8 mouse cellular contexts compared by ENCODE assay signal in genomic region chr13:24638371-24639214, GRCm38 (mm10). TPM values are rescaled to one million over a fixed set of nuclear protein-coding genes. Genes with fewer than 3 reads are reported as not detected.
DNase-seq lines count a peak whose midpoint lies in the region; ATAC-seq and TF ChIP-seq lines count a peak whose summit lies in the region.

No protein-coding gene starts in this region.

- peak overlapping the region; percentile 71 for H3K4me3 ChIP-seq in bone marrow, adult 2 months (replicated peaks; ENCODE audit: control insufficient read depth, low read depth, low read length)
- peak overlapping the region; percentile 57 for H3K4me3 ChIP-seq in intestine, embryonic 15.5 days (replicated peaks)
- peak overlapping the region; percentile 55 for H3K4me3 ChIP-seq in liver, embryonic 12.5 days
- H3K4me3 ChIP-seq in neural tube, embryonic 13.5 days, result peak overlapping the region; percentile 71

- under 1% methylated on average over 60 of the region's 66 CpGs for WGBS in bone marrow, adult 2 months
- WGBS in intestine, embryonic 15.5 days, result under 1% methylated on average over 63 of the region's 66 CpGs
- 3% methylated on average over 46 of the region's 66 CpGs for WGBS in liver, embryonic 12.5 days (ENCODE audit: insufficient replicate concordance)
- under 1% methylated on average over 63 of the region's 66 CpGs for WGBS in neural tube, embryonic 13.5 days

- peaks cover 13% of the 10 kb centered on the region for H3K27me3 ChIP-seq in intestine, embryonic 15.5 days (replicated peaks)
- peaks cover 71% of the 10 kb centered on the region for H3K27me3 ChIP-seq in liver, embryonic 12.5 days (replicated peaks)
- peaks cover 9% of the 10 kb centered on the region for H3K27me3 ChIP-seq in neural tube, embryonic 13.5 days

- peak; percentile 54; the same call in 1 of the 2 replicates for TF ChIP-seq POLR2A in bone marrow, adult 2 months (IDR thresholded peaks at IDR 0.05; ENCODE audit: borderline replicate concordance, control insufficient read depth, low read depth, low read length)

- H3K4me2 ChIP-seq in intestine, embryonic 15.5 days (replicated peaks), result peak overlapping the region; percentile 99
- peak overlapping the region; percentile 83 for H3K4me2 ChIP-seq in liver, embryonic 12.5 days
- peak overlapping the region; percentile 85 for H3K4me2 ChIP-seq in neural tube, embryonic 13.5 days

- H3K4me1 ChIP-seq in bone marrow, adult 2 months (ENCODE audit: control insufficient read depth, insufficient read depth, low read length), result peaks cover 19% of the 10 kb centered on the region
- peaks cover 12% of the 10 kb centered on the region; the same call in 1 of the 2 replicates for H3K4me1 ChIP-seq in intestine, embryonic 15.5 days (replicated peaks)
- peaks cover 54% of the 10 kb centered on the region for H3K4me1 ChIP-seq in liver, embryonic 12.5 days
- peaks cover 56% of the 10 kb centered on the region for H3K4me1 ChIP-seq in neural tube, embryonic 13.5 days (replicated peaks)

- H3K27ac ChIP-seq in bone marrow, adult 2 months (ENCODE audit: control insufficient read depth, insufficient read depth, low read depth, low read length, poor library complexity), result peak overlapping the region; percentile 91
- no peak overlapping the region for H3K27ac ChIP-seq in intestine, embryonic 15.5 days
- H3K27ac ChIP-seq in liver, embryonic 12.5 days, result no peak overlapping the region
- H3K27ac ChIP-seq in neural tube, embryonic 13.5 days (replicated peaks), result peak overlapping the region; percentile 93

- peak; percentile 47 to 59 for DNase-seq in left cerebral cortex, adult 18-20 months (ENCODE audit: low spot score in 2 of 2)
- no peak for DNase-seq in left cerebral cortex, adult 11 months (ENCODE audit: low spot score)
- DNase-seq in gastrocnemius, postnatal 10 days, result peak; percentile 48
- peak; percentile 76 for DNase-seq in thymus, postnatal 0 days (ENCODE audit: low spot score)

- no peak for TF ChIP-seq CTCF in bone marrow, adult 2 months (IDR thresholded peaks at IDR 0.05; ENCODE audit: control insufficient read depth, insufficient read depth, low read length)

- H3K9me3 ChIP-seq in intestine, embryonic 15.5 days, result no peaks in the 10 kb centered on the region
- H3K9me3 ChIP-seq in liver, embryonic 12.5 days (replicated peaks), result no peaks in the 10 kb centered on the region
- no peaks in the 10 kb centered on the region for H3K9me3 ChIP-seq in neural tube, embryonic 13.5 days

- H3K9ac ChIP-seq in intestine, embryonic 15.5 days, result peak overlapping the region; percentile 56
- peak overlapping the region; percentile 29 for H3K9ac ChIP-seq in liver, embryonic 12.5 days
- peak overlapping the region; percentile 81 for H3K9ac ChIP-seq in neural tube, embryonic 13.5 days

- no peaks in the 10 kb centered on the region for H3K36me3 ChIP-seq in intestine, embryonic 15.5 days
- no peaks in the 10 kb centered on the region for H3K36me3 ChIP-seq in liver, embryonic 12.5 days
- no peaks in the 10 kb centered on the region for H3K36me3 ChIP-seq in neural tube, embryonic 13.5 days

- peak; percentile 57 for ATAC-seq in intestine, embryonic 15.5 days
- ATAC-seq in liver, embryonic 12.5 days, result 0 out of 2 replicates have a peak, but pooled peaks have one; percentile 14
- peak; percentile 85 for ATAC-seq in neural tube, embryonic 13.5 days (ENCODE audit: low read depth)

RNA-seq across cellular contexts. Expression of gene Ripor2, which starts 56.6 kb away (rescaled TPM):
- 10 to 100 TPM; 60.1 to 61.7 TPM for total RNA-seq in left cerebral cortex, adult 18-20 months (2021)
- 22.5 and 41.4 TPM in 2 replicates for polyA plus RNA-seq in bone marrow, adult 2 months (2011; ENCODE audit: insufficient read depth, insufficient read length, low replicate concordance, missing spikeins)
- total RNA-seq in gastrocnemius, postnatal 10 days (2021), result 10 to 100 TPM; 10.2 to 11.9 TPM
- polyA plus RNA-seq in intestine, embryonic 15.5 days (2015; fragmentation: Nextera tagmentation; extraction: Ambion mirVana), result 1.7 and 1.9 TPM in 2 replicates
- polyA plus RNA-seq in liver, embryonic 12.5 days (2016; fragmentation: Nextera tagmentation; extraction: Ambion mirVana), result 6.6 and 8.3 TPM in 2 replicates
- 20.7 and 21.7 TPM in 2 replicates for polyA plus RNA-seq in neural tube, embryonic 13.5 days (2015; fragmentation: Nextera tagmentation; extraction: Ambion mirVana)
- 16.3 and 18.6 TPM in 2 replicates for polyA plus RNA-seq in thymus, postnatal 0 days (2015; fragmentation: Nextera tagmentation; extraction: Ambion mirVana)

Comparison
In these comparisons a context has a peak if more than half of its experiments do, and no peak if none do; other contexts are left out.
1. H3K27ac ChIP-seq: peak in bone marrow, adult 2 months (single experiment) and neural tube, embryonic 13.5 days (single experiment); none in intestine, embryonic 15.5 days (single experiment) and liver, embryonic 12.5 days (single experiment).
2. ATAC-seq: peak in every context shown above with its lines; median percentile 85 in neural tube, embryonic 13.5 days; 57 in intestine, embryonic 15.5 days; 14 in liver, embryonic 12.5 days.
3. H3K9ac ChIP-seq: peak in every context shown above with its lines; median percentile 81 in neural tube, embryonic 13.5 days; 56 in intestine, embryonic 15.5 days; 29 in liver, embryonic 12.5 days.
4. Peak in every context shown above with its lines, with median percentiles within 50 percentile points of each other: H3K4me3 ChIP-seq and H3K4me2 ChIP-seq.